Mouse (Mus musculus) urinary bladder, postnatal 10 days (tissue): Measurements from ENCODE around the gene Grm8.
"Not testable (repeated sequence)": the region's sequence is repeated elsewhere in the genome, so short reads cannot be mapped to it uniquely, and the experiment has no call there.

Experiments
- DNase-seq: peaks from one replicate; pipeline ENCODE4 v3.0.0; 2022; ENCODE audit warnings: low spot score

Gene Grm8

DNA sequence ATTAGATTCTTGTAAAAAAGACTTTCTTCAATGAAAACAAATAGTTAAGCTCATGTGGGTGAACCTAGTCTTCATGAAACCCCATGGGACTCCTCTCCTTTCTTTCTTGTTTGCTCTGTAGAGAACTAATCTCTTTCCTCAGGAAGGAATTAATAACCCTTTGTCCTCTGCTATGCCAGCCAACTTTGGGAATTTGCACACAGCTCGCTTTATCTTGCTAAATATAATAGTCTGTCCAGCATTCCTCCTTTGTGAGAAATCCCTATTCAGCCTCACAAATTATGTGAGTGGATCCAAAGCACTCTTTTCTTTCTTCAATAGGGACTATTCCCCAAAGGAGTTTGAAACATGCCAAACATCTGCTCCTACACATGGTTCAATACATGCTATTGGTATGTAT, 285.3 kb downstream of the Grm8 start:
- DNase-seq = no peak

GRCm38 (mm10) chr6:27836159-27836558, 298.8 kb downstream of the Grm8 start:
- DNase-seq = no peak

DNA sequence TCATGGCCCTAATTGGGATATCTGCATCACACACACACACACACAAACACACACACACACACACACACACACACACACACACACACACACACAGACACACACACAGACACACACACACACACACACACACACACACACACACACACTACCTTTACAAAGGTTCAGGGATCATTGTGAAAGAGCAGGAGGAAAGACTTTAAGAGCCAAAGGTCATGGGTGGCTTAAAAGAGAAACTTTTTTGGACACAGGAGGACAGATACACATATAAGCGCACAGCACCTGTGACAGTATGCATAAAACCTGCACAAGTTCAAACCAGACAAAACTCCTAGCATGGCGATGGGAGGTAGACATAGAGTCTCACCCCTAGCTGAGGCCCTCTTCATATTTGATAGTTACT, 315.2 kb downstream of the Grm8 start:
- DNase-seq = not testable (repeated sequence)

GRCm38 (mm10) chr6:27812789-27813188, 322.2 kb downstream of the Grm8 start:
- no peak for DNase-seq

DNA sequence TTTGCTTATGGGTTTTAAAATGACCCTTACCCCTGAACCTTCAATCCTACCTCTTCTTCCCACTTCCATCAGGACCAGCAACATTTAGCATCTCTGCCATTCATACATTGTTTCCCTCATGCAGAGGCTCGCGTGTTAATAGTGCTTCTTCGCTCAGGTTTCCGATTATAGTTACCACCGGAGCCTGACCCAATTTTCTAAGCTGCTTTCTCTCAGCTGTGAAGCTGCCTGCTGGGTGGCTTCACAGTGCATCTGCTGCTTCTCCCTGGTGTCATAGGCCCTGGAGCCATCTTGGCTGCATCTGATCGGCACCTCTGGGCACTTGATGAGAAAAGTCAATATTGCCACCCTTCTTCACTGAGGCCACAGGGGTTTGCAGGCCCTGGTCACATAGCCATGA, 325.0 kb downstream of the Grm8 start:
- no peak for DNase-seq

- no peak for DNase-seq
These were observed 328.2 kb downstream of the Grm8 start for GRCm38 (mm10) chr6:27806741-27807140.

- DNase-seq = no peak
These were observed 334.0 kb downstream of the Grm8 start for GRCm38 (mm10) chr6:27800881-27801572.

- no peak for DNase-seq
These were observed 336.2 kb downstream of the Grm8 start for GRCm38 (mm10) chr6:27798735-27799134.

- DNase-seq = no peak
These were observed 345.4 kb downstream of the Grm8 start for GRCm38 (mm10) chr6:27789566-27789965.

- no peak for DNase-seq
These were observed 345.8 kb downstream of the Grm8 start for GRCm38 (mm10) chr6:27789151-27789550.

GRCm38 (mm10) chr6:27782251-27782650, 352.7 kb downstream of the Grm8 start:
- DNase-seq = no peak

DNA sequence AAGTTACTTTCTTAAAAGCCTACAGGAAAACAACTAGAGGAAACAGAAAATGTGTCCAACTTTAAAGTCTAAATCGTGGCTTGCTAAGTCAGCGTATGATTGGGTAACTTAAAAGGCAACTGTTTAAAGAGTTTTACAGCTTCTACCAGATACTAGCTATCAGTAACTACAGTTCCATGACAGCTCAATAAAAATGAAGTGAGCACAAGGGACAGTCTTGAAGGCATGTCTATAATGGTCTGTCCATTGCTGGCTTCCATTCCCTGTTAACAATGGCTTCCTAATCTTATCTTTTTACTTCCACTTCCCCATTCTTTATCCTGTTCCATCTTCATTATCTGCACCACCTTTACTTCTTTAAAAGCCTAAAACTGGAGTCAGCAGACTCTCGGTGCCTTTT, 353.6 kb downstream of the Grm8 start:
- no peak for DNase-seq

DNA sequence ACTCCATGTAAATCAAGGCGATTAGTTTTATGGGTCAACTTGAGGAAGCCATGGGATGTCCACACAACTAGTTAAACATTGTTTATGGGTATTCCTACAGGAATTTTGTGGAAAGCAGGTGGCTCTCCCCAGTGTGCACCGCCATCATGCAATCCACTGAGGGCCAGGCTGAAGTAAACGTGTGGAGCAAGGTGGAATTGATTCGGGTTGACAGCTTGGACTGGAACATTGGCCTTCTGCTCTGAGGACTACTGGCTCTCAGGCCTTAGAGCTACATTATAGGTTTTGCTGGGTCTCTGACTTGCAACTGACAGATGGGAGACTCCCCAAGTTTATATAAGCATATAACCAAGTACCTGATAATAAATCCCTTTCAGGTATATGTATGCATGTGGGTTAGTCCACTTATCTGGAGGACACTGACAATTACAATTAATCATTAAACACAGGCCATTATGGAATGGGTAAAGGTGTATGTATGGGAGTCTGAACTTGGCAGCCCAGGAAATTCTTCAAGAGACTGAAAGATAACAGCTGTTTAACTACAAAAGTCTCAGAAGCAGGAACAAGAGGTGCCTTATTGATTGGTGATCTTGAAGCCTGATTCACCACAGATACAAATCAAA, 359.2 kb downstream of the Grm8 start:
- no peak for DNase-seq

DNA sequence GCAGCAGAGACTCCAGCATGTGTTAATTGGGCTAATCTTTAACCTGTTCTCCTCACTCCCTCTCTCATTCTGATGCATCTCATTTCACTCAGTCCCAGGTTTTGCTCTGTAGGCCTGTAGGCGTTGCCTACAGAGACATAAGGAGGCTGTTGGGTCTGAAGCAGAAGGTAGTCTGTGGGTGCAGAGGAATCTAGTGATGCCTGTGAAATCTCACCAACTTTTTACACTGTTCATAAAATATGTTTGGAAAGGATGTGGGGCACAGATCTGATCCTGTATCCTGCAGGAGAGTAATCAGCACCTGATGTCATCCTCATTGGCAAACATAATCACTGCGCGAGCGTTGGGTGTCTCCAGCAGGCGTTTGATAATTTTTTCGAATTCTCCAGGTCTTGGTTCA, 372.9 kb downstream of the Grm8 start:
- no peak for DNase-seq

DNA sequence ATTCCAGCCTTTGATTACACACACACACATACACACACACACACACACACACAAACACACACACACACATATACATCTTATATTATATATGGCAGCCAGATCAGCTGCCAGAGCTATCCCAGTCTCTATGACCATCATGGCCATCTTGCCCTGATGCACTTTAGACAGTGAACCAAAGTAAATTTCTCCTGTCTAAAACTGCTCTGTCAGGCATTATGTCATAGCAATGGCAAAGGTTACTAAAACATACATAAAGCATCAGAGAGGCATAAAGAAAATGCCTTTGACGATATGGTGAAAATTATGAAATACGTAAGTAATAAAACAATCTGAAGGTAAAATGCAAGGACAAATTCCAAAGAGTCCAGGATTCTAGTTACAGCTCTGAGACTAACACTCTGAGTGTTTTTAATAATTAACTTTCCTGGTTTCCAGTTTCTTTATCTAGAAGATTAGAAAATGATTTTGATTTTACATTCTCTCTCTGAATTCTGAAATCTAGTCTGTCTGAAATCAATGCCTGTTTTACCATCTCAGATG, 381.6 kb downstream of the Grm8 start:
- DNase-seq = no peak

GRCm38 (mm10) chr6:27746493-27746892, 388.5 kb downstream of the Grm8 start:
- no peak for DNase-seq

DNA sequence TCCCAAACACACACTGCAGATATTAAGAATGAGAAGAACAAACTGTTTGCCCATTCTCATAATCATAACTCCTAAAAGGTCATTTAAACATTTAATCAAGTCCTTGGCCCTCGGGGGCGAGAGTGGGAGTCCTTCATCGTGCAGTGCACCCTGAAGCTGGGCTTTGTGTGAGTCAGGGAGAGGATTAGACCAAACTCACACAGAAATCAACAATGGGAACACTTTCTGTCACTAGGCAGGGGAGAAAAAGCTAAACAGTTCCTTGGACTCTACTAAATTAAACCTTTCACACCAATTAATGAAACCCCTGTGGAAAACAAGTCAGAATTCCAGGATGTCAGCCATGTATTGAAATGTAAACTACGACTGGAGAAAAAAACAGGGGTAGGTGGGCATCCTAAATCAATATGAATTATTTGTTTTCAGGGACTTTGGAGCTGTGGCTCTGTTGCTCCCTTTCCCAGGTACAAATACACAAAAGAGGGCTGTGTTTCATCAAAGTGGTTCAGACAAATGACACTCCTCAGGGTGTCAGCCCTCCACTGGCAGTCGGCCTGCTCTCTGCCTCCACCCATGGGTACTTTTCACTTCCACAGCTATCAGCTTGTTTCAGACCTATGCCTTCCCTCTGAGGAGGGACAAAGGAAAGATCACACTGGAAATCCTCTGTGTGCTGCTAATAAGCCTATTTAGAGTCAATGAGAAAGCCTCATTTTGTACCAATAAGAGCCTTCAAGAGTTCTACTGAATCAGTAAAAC, 389.1 kb downstream of the Grm8 start:
- no peak for DNase-seq

DNA sequence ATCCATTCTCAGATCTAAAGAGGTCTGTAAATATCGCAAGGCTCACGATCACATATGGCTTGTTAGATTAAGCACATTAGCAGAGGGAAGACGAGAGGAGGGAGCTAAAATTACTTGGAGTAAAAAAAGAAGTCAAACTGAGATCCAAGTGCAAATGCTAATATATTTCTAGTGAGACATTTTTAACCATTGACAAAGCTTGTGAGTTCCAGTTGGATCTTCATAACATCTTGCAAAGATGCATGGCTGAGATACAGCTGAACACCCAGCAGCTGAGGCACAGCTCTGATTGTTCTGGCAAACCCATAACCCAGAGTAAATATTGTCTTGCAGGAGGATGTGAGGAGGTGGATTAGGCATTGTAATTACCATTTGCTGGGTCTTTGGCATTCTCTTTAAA, 445.6 kb downstream of the Grm8 start:
- DNase-seq = no peak

DNA sequence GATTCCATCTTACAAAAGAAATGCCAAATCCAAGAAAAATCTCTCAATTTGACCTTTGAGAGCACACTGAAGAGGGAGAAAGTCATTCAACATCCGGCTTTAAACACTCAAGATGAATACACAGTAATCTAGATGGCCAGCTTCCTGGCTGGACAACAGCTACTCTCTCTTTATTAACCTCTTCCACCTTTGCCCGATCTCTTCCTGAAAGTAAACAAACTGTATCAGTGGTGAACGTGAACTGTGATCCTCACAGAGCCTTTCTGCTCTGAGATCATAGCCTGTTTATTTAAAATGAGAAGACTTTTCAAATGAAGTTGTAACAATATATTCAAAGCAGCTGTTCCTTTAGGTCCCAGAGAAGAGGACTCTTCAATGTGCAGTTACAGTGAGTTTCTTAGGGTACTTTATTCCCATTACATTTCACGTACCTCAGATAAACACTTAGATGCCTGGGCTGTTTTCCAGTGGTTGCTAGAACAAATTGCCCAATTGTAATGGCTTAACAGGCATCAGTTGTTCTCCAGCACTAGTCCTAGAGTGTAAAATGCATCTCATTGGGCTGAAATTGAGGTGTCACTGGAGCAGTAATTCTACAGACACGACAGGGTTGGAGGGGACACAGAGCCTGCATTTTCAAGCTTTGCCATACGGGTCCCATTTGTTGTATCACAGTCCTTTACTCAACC, 473.1 kb downstream of the Grm8 start:
- DNase-seq = no peak

GRCm38 (mm10) chr6:27657520-27657919, 477.5 kb downstream of the Grm8 start:
- no peak for DNase-seq

DNA sequence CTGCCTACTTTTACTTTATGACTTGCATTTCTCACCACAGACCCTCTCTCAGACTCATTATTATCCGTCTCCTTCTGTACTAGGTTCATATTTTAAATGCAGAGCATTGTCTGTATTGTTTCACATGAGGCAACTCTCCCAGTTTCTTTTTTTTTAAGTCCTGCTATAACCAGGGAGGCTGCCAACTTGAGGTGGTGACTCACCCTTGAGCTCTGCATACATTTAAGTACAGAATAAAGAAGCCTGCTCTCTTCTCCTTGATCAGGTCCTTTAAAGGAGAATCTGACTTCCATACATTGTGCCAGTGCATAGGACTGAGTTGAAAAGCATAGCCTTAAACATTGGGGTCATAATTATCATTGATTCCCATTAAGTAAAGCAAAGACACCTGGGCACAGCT, 488.5 kb downstream of the Grm8 start:
- DNase-seq = no peak

DNA sequence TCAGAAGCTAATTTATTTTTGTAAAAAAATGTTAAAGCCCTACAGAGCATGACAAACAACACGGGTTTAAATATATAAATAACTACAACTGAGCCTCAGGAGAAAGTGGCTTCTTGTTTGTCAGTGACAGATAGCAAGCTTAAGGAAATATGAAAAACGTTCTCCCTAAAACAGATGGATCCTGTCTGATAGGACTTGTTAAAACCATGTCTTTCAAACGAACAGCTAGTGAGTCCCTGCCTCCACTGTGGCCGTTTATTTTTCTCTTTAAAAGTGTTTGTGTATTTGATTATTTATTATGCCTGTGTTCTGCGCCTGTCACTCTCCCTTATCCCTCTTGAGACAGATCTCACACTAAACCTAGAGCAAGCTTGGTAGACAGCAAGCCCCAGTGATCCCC, 489.9 kb downstream of the Grm8 start:
- no peak for DNase-seq
